Mouse (Mus musculus) cerebellum, adult 9-11 months (tissue): ENCODE results near the gene Cxcl1.

Experiments used
- DNase-seq: peaks from one replicate; pipeline ENCODE4 v3.0.0; 2022

Gene Cxcl1

GRCm38 (mm10) chr5:90891464-90891813, 398 bp downstream of the Cxcl1 start:
- no peak for DNase-seq

GRCm38 (mm10) chr5:90894231-90894630, 3.2 kb downstream of the Cxcl1 start:
- DNase-seq: no peak

- no peak for DNase-seq
Measured at GRCm38 (mm10) chr5:90897429-90897828, 6.4 kb downstream of the Cxcl1 start.

GRCm38 (mm10) chr5:90899308-90899707, 8.3 kb downstream of the Cxcl1 start:
- no peak for DNase-seq

- peak; percentile 84 for DNase-seq
Measured at GRCm38 (mm10) chr5:90900147-90900546, 9.1 kb downstream of the Cxcl1 start.

GRCm38 (mm10) chr5:90900688-90901087, 9.6 kb downstream of the Cxcl1 start:
- DNase-seq: no peak

- no peak for DNase-seq
Measured at GRCm38 (mm10) chr5:90902380-90903260, 11.6 kb downstream of the Cxcl1 start.

GRCm38 (mm10) chr5:90903339-90904020, 12.4 kb downstream of the Cxcl1 start, which contains the start of gene Cxcl2:
Cxcl2 (plus strand) TSS chr5:90903871.
- DNase-seq: no peak

- DNase-seq: no peak
Measured at GRCm38 (mm10) chr5:90908983-90909382, 17.9 kb downstream of the Cxcl1 start.

- DNase-seq: no peak
Measured at GRCm38 (mm10) chr5:90919495-90919894, 28.5 kb downstream of the Cxcl1 start.

- no peak for DNase-seq
Measured at GRCm38 (mm10) chr5:90922958-90923357, 31.9 kb downstream of the Cxcl1 start.

GRCm38 (mm10) chr5:90930546-90930945, 39.5 kb downstream of the Cxcl1 start:
- no peak for DNase-seq

GRCm38 (mm10) chr5:90930971-90931851, 40.2 kb downstream of the Cxcl1 start, which contains the start of gene Mthfd2l:
Mthfd2l (plus strand) TSS chr5:90931117.
- peak; percentile 60 for DNase-seq

GRCm38 (mm10) chr5:90931911-90932310, 40.9 kb downstream of the Cxcl1 start:
- DNase-seq: no peak

- DNase-seq: no peak
Measured at GRCm38 (mm10) chr5:90936706-90937105, 45.7 kb downstream of the Cxcl1 start.
